Mouse (Mus musculus): ENCODE data around the gene Camsap1. TPM values are rescaled to one million over a fixed set of nuclear protein-coding genes. Genes with fewer than 3 reads are reported as not detected.
A peak's percentile ranks its signal among the peaks of the same experiment; 100 is the strongest.

Gene Camsap1
- 63.0 and 63.4 TPM in 2 replicates for polyA plus RNA-seq (2011; ENCODE audit: insufficient read depth, insufficient read length, low read depth, missing spikeins)

- H3K4me3 ChIP-seq (ENCODE audit: low read depth, low read length): peak within 1 kb of the TSS; percentile 88
- TF ChIP-seq CTCF (IDR thresholded peaks at IDR 0.05; ENCODE audit: low read depth, low read length) (no peak), EP300 (IDR thresholded peaks at IDR 0.05; ENCODE audit: insufficient read depth, low read depth, low read length) (0 out of 2 replicates have a peak, but pooled peaks have one; percentile 24)
- H3K27me3 ChIP-seq (ENCODE audit: control insufficient read depth, insufficient read depth, low read length, poor library complexity, severe bottlenecking): no peaks in the 10 kb centered on the region
- H3K36me3 ChIP-seq (ENCODE audit: control insufficient read depth, insufficient read depth, low read length, poor library complexity, severe bottlenecking): no peaks in the 10 kb centered on the region
- peak within 1 kb of the TSS; percentile 98 for H3K9ac ChIP-seq (ENCODE audit: low read depth, poor library complexity, severe bottlenecking)
- H3K4me1 ChIP-seq (ENCODE audit: control insufficient read depth, insufficient read depth, low read length): peaks cover 1% of the 10 kb centered on the region
- H3K9me3 ChIP-seq (replicated peaks; ENCODE audit: control insufficient read depth, insufficient read depth, low read length, poor library complexity, severe bottlenecking): no peaks in the 10 kb centered on the region
- H3K27ac ChIP-seq (ENCODE audit: insufficient read depth, low read length): no peak within 1 kb of the TSS
These were observed at the start of gene Camsap1 for GRCm38 (mm10) chr2:25983159-25983907. Gene Camsap1, minus strand, starts transcription at chr2:25983282.

DNA sequence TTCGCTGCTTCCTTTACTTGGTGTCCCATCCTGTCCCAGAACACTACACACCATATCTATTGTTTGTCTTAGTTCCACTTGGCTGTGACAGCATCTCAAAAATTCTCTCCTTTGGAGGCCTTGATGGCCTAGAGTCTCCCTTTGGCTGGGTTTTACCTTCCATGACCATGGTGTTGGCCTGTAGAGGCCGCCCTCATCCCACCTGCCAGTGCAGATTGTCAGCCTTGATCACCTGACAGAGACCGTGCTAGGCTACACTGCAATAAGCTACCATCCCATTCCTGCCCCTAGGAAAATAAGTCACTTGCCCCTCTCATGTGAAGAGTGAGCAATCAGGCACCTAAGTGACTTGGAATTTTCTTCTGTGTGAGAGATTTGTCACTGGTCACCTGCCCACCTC is 47.2 kb upstream of the Camsap1 start:
- H3K9me3 ChIP-seq (replicated peaks; ENCODE audit: control insufficient read depth, insufficient read depth, low read length, poor library complexity, severe bottlenecking): no peaks in the 10 kb centered on the region
- no peak for TF ChIP-seq POLR2A (IDR thresholded peaks at IDR 0.05; ENCODE audit: insufficient read depth, low read length)
- peak; percentile 83 for TF ChIP-seq CTCF (IDR thresholded peaks at IDR 0.05; ENCODE audit: low read depth, low read length)

GRCm38 (mm10) chr2:26024138-26025075 is 41.3 kb upstream of the Camsap1 start:
- no peaks in the 10 kb centered on the region for H3K4me1 ChIP-seq (ENCODE audit: control insufficient read depth, insufficient read depth, low read length)
- TF ChIP-seq CTCF (IDR thresholded peaks at IDR 0.05; ENCODE audit: low read depth, low read length): peak; percentile 3
- no peak for TF ChIP-seq POLR2A (IDR thresholded peaks at IDR 0.05; ENCODE audit: insufficient read depth, low read length)
- no peak for TF ChIP-seq EP300 (IDR thresholded peaks at IDR 0.05; ENCODE audit: insufficient read depth, low read depth, low read length)
- H3K27me3 ChIP-seq (ENCODE audit: control insufficient read depth, insufficient read depth, low read length, poor library complexity, severe bottlenecking): no peaks in the 10 kb centered on the region
- no peaks in the 10 kb centered on the region for H3K9me3 ChIP-seq (replicated peaks; ENCODE audit: control insufficient read depth, insufficient read depth, low read length, poor library complexity, severe bottlenecking)
- H3K36me3 ChIP-seq (ENCODE audit: control insufficient read depth, insufficient read depth, low read length, poor library complexity, severe bottlenecking): no peaks in the 10 kb centered on the region
- H3K9ac ChIP-seq (ENCODE audit: low read depth, poor library complexity, severe bottlenecking): no peak overlapping the region
- no peak overlapping the region for H3K4me3 ChIP-seq (ENCODE audit: low read depth, low read length)
- H3K27ac ChIP-seq (ENCODE audit: insufficient read depth, low read length): no peak overlapping the region

More for the DNA sequence above, 47.2 kb upstream of the Camsap1 start:
- no peaks in the 10 kb centered on the region for H3K36me3 ChIP-seq (ENCODE audit: control insufficient read depth, insufficient read depth, low read length, poor library complexity, severe bottlenecking)
- no peak overlapping the region for H3K27ac ChIP-seq (ENCODE audit: insufficient read depth, low read length)
- no peak overlapping the region for H3K4me3 ChIP-seq (ENCODE audit: low read depth, low read length)
- no peaks in the 10 kb centered on the region for H3K27me3 ChIP-seq (ENCODE audit: control insufficient read depth, insufficient read depth, low read length, poor library complexity, severe bottlenecking)
- H3K4me1 ChIP-seq (ENCODE audit: control insufficient read depth, insufficient read depth, low read length): no peaks in the 10 kb centered on the region
- no peak overlapping the region for H3K9ac ChIP-seq (ENCODE audit: low read depth, poor library complexity, severe bottlenecking)

DNA sequence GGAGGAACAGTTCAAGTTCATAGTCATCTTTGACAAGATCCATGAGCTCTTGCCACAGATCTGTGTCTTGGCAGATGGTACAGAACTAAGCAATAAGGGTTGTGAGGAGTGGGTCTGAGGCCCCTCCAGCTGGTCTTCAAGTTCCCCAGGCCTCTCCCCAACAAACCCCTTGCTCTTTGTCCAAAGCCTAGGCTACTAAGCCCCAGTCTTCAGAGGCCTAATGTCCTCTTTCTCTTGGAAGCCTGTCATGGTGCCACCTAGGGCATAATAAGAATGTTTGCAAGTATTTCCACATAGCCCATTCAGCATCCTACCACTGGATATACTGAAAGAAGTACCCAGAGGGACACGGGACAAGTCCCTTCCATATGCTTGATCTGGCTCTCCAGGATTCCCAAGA is 39.5 kb upstream of the Camsap1 start:
- Histone ChIP-seq H3K4me3 (ENCODE audit: low read depth, low read length) (no peak overlapping the region), H3K9ac (ENCODE audit: low read depth, poor library complexity, severe bottlenecking) (no peak overlapping the region), H3K36me3 (ENCODE audit: control insufficient read depth, insufficient read depth, low read length, poor library complexity, severe bottlenecking) (no peaks in the 10 kb centered on the region; the same call in 1 of the 2 replicates), H3K27me3 (ENCODE audit: control insufficient read depth, insufficient read depth, low read length, poor library complexity, severe bottlenecking) (no peaks in the 10 kb centered on the region), H3K4me1 (ENCODE audit: control insufficient read depth, insufficient read depth, low read length) (no peaks in the 10 kb centered on the region), H3K9me3 (replicated peaks; ENCODE audit: control insufficient read depth, insufficient read depth, low read length, poor library complexity, severe bottlenecking) (no peaks in the 10 kb centered on the region), H3K27ac (ENCODE audit: insufficient read depth, low read length) (no peak overlapping the region)
- TF ChIP-seq CTCF (IDR thresholded peaks at IDR 0.05; ENCODE audit: low read depth, low read length): no peak
- TF ChIP-seq EP300 (IDR thresholded peaks at IDR 0.05; ENCODE audit: insufficient read depth, low read depth, low read length): no peak
- TF ChIP-seq POLR2A (IDR thresholded peaks at IDR 0.05; ENCODE audit: insufficient read depth, low read length): no peak

GRCm38 (mm10) chr2:26022258-26022565 is 39.1 kb upstream of the Camsap1 start:
- Histone ChIP-seq H3K27me3 (ENCODE audit: control insufficient read depth, insufficient read depth, low read length, poor library complexity, severe bottlenecking) (no peaks in the 10 kb centered on the region), H3K4me1 (ENCODE audit: control insufficient read depth, insufficient read depth, low read length) (no peaks in the 10 kb centered on the region), H3K9ac (ENCODE audit: low read depth, poor library complexity, severe bottlenecking) (peak overlapping the region; percentile 12; the same call in 1 of the 2 replicates), H3K27ac (ENCODE audit: insufficient read depth, low read length) (0 out of 2 replicates have a peak overlapping the region, but pooled peaks have one; percentile 9), H3K36me3 (ENCODE audit: control insufficient read depth, insufficient read depth, low read length, poor library complexity, severe bottlenecking) (no peaks in the 10 kb centered on the region; the same call in 1 of the 2 replicates), H3K4me3 (ENCODE audit: low read depth, low read length) (peak overlapping the region; percentile 77), H3K9me3 (replicated peaks; ENCODE audit: control insufficient read depth, insufficient read depth, low read length, poor library complexity, severe bottlenecking) (no peaks in the 10 kb centered on the region)
- TF ChIP-seq CTCF (IDR thresholded peaks at IDR 0.05; ENCODE audit: low read depth, low read length) (no peak), EP300 (IDR thresholded peaks at IDR 0.05; ENCODE audit: insufficient read depth, low read depth, low read length) (no peak), POLR2A (IDR thresholded peaks at IDR 0.05; ENCODE audit: insufficient read depth, low read length) (no peak)

Measured in ES-Bruce4 (cell line).